Mouse (Mus musculus): Measurements from ENCODE around the gene Rfx4.

GRCm38 (mm10) chr10:84756435-84757095 is 703 bp downstream of the Rfx4 start:
- TF ChIP-seq CTCF (IDR thresholded peaks at IDR 0.05; ENCODE audit: low read depth, low read length): no peak
- TF ChIP-seq POLR2A (IDR thresholded peaks at IDR 0.05; ENCODE audit: extremely low read depth, insufficient read depth, low read length): no peak

Measured in liver, adult 2 months (tissue).